Mouse (Mus musculus): ENCODE data around the gene Slc39a11. TPM values are rescaled to one million over a fixed set of nuclear protein-coding genes. Genes with fewer than 3 reads are reported as not detected.

Slc39a11 gene
- total RNA-seq, 2 experiments from 2014 or later, result 12.4 to 13.3 TPM

DNA sequence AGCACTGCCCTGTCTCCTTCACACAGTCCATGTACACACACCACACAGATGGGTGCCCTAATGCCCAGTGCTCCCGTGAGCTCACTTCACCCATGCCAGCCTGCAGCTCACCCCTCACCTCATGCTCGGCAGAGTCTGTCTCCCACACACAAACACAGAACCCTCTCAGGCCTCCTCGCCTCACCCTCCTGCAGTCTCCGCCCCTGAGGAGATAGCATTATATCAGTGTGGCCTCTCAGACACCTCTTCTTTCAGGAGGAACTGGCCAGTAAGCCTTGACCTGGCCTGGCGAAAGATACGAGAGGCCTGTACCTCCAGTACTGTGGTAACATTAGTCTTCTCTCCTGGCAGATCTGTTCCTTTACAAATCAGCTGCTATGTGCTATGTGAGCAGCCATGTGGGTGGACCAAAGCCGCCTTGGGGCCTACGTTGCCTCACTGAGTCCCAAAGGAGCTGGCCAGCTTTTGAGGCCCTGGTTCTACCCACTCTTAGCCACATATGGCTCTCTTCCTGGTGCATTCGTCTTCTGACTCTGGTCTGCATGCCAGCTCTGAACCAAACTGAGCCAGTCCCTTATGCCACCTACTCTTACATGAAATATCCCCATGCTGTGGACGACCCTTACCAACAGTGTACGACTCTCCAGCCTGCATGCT lies 138.8 kb downstream of the Slc39a11 start:
- H3K27ac ChIP-seq, result no peak overlapping the region
- intact Hi-C loops (cut with DNase I), result no loop called here
- no peak for TF ChIP-seq CTCF (IDR thresholded peaks at IDR 0.05)
- H3K4me3 ChIP-seq, result no peak overlapping the region
- DNase-seq (ENCODE audit: extremely low spot score in 1 of 2, low spot score in 2 of 2), result no peak

GRCm38 (mm10) chr11:113510249-113510648 lies 139.6 kb downstream of the Slc39a11 start:
- no peak for DNase-seq (ENCODE audit: extremely low spot score in 1 of 2, low spot score in 2 of 2)
- no peak for TF ChIP-seq CTCF (IDR thresholded peaks at IDR 0.05)
- intact Hi-C loops (cut with DNase I), result no loop called here
- Histone ChIP-seq H3K4me3 (no peak overlapping the region), H3K27ac (no peak overlapping the region)

DNA sequence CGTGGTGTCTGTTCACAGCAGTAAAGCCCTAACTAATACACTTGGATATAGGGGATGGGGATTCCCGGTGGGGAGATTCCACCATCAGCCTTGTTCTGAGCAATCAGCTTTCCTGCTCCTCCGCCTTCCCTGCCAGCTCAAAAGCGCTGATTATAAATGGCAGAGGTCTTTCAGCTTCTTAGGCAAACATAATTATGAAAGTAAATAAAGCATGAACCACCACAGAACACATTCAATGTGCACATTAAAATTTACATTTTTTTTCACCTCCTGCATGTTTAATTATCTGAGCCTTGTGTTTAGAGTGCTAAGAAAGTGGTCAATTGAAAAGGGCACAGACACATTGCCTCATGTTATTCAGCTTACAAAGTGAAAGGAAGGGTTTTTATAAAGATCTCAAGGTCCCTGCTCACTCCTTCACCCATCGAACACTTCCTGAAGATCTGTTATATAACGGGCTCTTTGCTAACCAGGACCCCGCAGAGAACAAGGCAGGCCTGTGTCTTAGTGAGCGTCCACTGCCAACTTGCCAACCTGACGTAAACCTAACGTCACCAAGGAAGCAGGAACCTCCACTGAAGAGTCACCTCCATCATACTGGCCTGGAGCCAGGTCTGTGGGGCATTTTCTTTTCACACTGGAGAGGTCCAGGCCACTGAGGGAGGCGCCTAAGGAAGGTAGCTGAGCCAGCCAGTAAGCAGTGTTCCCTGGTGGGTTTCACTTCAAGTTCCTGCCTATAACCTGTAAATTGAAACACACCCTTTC lies 142.0 kb downstream of the Slc39a11 start:
- no peak overlapping the region for H3K4me3 ChIP-seq
- H3K27ac ChIP-seq, result no peak overlapping the region
- no peak for DNase-seq (ENCODE audit: extremely low spot score in 1 of 2, low spot score in 2 of 2)
- no peak for TF ChIP-seq CTCF (IDR thresholded peaks at IDR 0.05)
- intact Hi-C loops (cut with DNase I), result no loop called here

- DNase-seq (ENCODE audit: extremely low spot score in 1 of 2, low spot score in 2 of 2), result no peak
These were observed 144.2 kb downstream of the Slc39a11 start for GRCm38 (mm10) chr11:113505551-113506160.

GRCm38 (mm10) chr11:113504459-113505062 lies 145.3 kb downstream of the Slc39a11 start:
- DNase-seq (ENCODE audit: extremely low spot score in 1 of 2, low spot score in 2 of 2), result no peak
- Histone ChIP-seq H3K27ac (no peak overlapping the region), H3K4me3 (no peak overlapping the region)
- intact Hi-C loops (cut with DNase I), result loop anchor here (5.0 kb wide), 1 partner anchor 113 kb away; the partner anchor contains the start of gene Sstr2
- no peak for TF ChIP-seq CTCF (IDR thresholded peaks at IDR 0.05)

More at GRCm38 (mm10) chr11:113505551-113506160, 144.2 kb downstream of the Slc39a11 start:
- TF ChIP-seq CTCF (IDR thresholded peaks at IDR 0.05), result no peak
- Histone ChIP-seq H3K4me3 (no peak overlapping the region), H3K27ac (no peak overlapping the region)
- intact Hi-C loops (cut with DNase I), result no loop called here

DNA sequence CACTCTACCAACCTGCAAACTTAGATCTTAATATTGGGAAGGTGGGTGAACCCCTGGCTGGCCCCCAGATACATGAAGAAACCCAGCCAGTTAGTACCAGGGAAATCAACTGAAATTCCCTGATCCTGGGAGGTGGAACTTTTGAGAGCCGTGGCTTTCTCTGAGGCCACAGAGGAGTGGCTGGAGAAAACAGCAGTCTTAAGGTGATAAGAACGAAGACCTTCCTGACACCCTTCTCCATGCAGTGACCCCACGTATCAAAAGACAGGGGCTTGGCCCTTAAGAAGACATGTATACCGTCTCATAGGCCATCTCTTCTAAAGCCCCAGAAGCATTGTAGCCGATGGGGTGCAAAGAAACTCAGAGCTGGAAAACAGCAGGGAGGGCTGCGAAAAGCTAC lies 146.9 kb downstream of the Slc39a11 start:
- Histone ChIP-seq H3K27ac (no peak overlapping the region), H3K4me3 (no peak overlapping the region)
- intact Hi-C loops (cut with DNase I), result loop anchor here (5.0 kb wide), 1 partner anchor 114 kb away; the partner anchor contains the start of gene Sstr2
- DNase-seq (ENCODE audit: extremely low spot score in 1 of 2, low spot score in 2 of 2), result no peak
- TF ChIP-seq CTCF (IDR thresholded peaks at IDR 0.05), result no peak

GRCm38 (mm10) chr11:113500631-113501305 lies 149.1 kb downstream of the Slc39a11 start:
- TF ChIP-seq CTCF (IDR thresholded peaks at IDR 0.05), result no peak
- H3K4me3 ChIP-seq, result no peak overlapping the region
- no peak for DNase-seq (ENCODE audit: extremely low spot score in 1 of 2, low spot score in 2 of 2)
- no peak overlapping the region for H3K27ac ChIP-seq
- intact Hi-C loops (cut with DNase I), result loop anchor here (5.0 kb wide), 1 partner anchor 117 kb away; the partner anchor contains the start of gene Sstr2

DNA sequence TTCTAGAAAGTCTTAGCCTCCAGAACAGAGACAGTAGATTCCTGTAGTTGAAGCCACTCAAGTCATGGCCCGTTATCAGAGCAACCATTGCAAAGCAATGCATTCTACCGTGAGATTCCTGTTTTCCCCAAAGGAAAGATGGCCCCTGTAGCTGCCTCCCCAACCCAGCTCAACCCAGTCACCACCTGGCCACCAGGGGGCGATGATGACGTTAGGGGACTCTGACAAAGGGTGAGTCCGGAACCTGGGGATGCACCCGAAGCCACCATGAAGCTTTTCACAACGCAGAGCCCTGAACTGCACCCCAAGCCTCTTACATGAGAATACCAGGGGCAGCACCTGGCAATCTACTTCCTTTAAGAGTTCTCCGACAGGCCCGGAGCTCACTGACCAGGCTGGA lies 151.0 kb downstream of the Slc39a11 start:
- intact Hi-C loops (cut with DNase I), result loop anchor here (5.0 kb wide), 1 partner anchor 202 kb away; no protein-coding TSS in a partner anchor
- TF ChIP-seq CTCF (IDR thresholded peaks at IDR 0.05), result peak; percentile 55
- DNase-seq (ENCODE audit: extremely low spot score in 1 of 2, low spot score in 2 of 2), result peak in 1 of 2 experiments; percentile 45
- H3K4me3 ChIP-seq, result no peak overlapping the region
- no peak overlapping the region for H3K27ac ChIP-seq

- Histone ChIP-seq H3K27ac (no peak overlapping the region), H3K4me3 (no peak overlapping the region)
- no peak for DNase-seq (ENCODE audit: extremely low spot score in 1 of 2, low spot score in 2 of 2)
- intact Hi-C loops (cut with DNase I), result no loop called here
- no peak for TF ChIP-seq CTCF (IDR thresholded peaks at IDR 0.05)
These were observed 155.8 kb downstream of the Slc39a11 start for GRCm38 (mm10) chr11:113494021-113494546.

DNA sequence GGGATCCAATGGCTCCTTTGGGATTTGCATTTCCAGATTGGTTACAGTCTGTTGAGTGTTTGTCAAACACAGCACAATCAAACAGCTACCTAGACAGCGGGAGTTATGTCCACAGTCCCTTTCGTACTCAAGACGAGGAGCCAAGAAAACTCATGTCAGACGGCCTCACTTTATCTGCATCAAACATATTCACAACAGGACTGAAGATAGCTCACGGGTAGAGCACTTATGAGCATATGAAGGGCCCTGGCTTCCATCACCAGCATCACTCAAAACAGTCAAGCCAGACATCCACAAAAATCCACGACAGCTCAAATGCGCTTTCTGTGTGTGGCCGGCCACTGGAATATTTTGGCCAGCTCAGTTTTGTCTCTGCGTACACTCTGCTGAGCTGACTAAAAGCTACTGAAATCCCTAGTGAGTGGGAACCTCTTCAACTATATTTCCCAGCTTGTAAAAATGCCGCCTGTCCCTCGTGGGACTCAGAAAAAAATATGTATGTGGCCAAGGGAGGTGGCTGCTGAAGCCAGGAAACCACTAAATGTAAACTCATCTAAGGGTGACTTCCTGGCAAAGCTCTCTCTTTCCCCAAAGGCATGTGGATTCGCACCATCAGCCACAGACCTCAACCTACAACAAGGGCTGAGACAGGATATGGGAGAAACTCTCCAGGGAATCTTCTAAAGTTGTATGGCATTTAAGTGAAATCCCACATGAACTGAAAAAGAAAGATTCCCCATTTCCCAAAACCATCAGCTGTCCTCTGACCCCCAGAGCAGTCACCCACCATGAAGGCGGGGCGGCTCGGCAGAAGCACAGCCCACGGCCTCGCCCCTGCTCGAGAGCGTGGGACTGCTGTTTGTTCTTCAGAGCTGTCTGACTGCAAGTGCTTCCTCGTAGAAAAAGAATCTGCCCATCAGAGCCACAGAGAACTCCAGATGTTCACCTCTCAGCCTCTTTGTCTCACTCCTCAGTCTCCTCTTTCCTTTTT lies 159.1 kb downstream of the Slc39a11 start:
- intact Hi-C loops (cut with DNase I), result no loop called here
- no peak overlapping the region for H3K4me3 ChIP-seq
- DNase-seq (ENCODE audit: extremely low spot score in 1 of 2, low spot score in 2 of 2), result no peak
- H3K27ac ChIP-seq, result no peak overlapping the region
- TF ChIP-seq CTCF (IDR thresholded peaks at IDR 0.05), result no peak
